Comparison of ENCODE assay signal across 29 mouse cellular contexts in the genomic region with DNA sequence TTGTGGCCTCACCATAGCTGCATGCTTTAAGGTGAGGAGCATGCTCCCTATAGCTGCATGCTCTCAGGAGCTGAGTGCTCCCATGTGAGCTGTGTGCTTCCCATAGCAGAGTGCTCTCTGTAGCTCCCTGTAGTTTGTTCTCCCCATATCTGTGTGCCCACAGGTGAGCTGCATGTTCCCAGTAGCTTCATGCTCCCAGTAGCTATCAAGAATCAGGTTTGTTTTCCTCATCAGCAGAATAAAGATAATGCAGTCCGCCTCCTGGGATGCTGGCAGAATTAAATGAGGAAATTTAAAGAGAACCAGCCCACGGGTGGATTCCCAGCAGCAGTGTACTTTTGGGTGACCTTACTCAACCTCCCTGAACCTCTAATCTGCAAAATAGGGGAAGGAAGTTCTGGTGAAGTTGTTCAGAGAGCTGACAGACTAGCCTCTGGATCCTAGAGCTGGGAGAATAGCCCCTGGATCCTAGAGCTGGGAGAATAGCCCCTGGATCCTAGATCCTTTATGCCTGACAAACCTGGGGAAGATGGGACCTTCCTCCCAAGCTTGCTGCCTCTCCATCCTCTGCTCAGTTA. TPM values are rescaled to one million over a fixed set of nuclear protein-coding genes. Genes with fewer than 3 reads are reported as not detected.
DNase-seq lines count a peak whose midpoint lies in the region; ATAC-seq and TF ChIP-seq lines count a peak whose summit lies in the region.
"Had no signal": no experiment of that assay in that cellular context is flagged by ENCODE, and none has a peak within 500 bp of the region (broad histone marks: within the 10 kb centered on the region; RNA-seq: fewer than 3 reads in every experiment).

No protein-coding gene starts in this region.

- no peaks in the 10 kb centered on the region for H3K27me3 ChIP-seq in liver, adult 2 months (ENCODE audit: control insufficient read depth, insufficient read depth, low read length)
- H3K27me3 ChIP-seq in forebrain, embryonic 15.5 days: no peaks in the 10 kb centered on the region
- H3K27me3 ChIP-seq: embryonic facial prominence, embryonic 13.5 days; forebrain, embryonic 12.5 days; heart, embryonic 12.5 days; heart, embryonic 15.5 days; hindbrain, embryonic 13.5 days had no signal

- WGBS in liver, adult 2 months: 77% methylated on average over 2 of the region's 2 CpGs
- 79% methylated on average over 2 of the region's 2 CpGs for WGBS in forebrain, embryonic 15.5 days

- no peaks in the 10 kb centered on the region; the same call in 1 of the 2 replicates for H3K4me1 ChIP-seq in liver, adult 2 months (ENCODE audit: control insufficient read depth, insufficient read depth, low read length)
- H3K4me1 ChIP-seq in forebrain, embryonic 15.5 days: no peaks in the 10 kb centered on the region
- H3K4me1 ChIP-seq: embryonic facial prominence, embryonic 10.5 days; embryonic facial prominence, embryonic 13.5 days; heart, embryonic 12.5 days; heart, embryonic 15.5 days had no signal

- no peak overlapping the region for H3K27ac ChIP-seq in liver, adult 2 months (replicated peaks; ENCODE audit: insufficient read depth, low read depth, low read length)
- H3K27ac ChIP-seq in forebrain, embryonic 15.5 days (replicated peaks): no peak overlapping the region
- H3K27ac ChIP-seq: embryonic facial prominence, embryonic 10.5 days; embryonic facial prominence, embryonic 13.5 days; forebrain, embryonic 12.5 days; heart, embryonic 15.5 days; hindbrain, embryonic 10.5 days; hindbrain, embryonic 13.5 days had no signal

- H3K4me2 ChIP-seq in forebrain, embryonic 15.5 days (replicated peaks): no peak overlapping the region
- H3K4me2 ChIP-seq: embryonic facial prominence, embryonic 13.5 days; forebrain, embryonic 12.5 days; heart, embryonic 12.5 days; heart, embryonic 15.5 days; hindbrain, embryonic 13.5 days had no signal

- no peak for TF ChIP-seq POLR2A in liver, adult 2 months (IDR thresholded peaks at IDR 0.05; ENCODE audit: extremely low read depth, insufficient read depth, low read length)

- H3K36me3 ChIP-seq in liver, adult 2 months (ENCODE audit: control insufficient read depth, insufficient read depth, low read length): no peaks in the 10 kb centered on the region
- H3K36me3 ChIP-seq in forebrain, embryonic 15.5 days: no peaks in the 10 kb centered on the region
- H3K36me3 ChIP-seq: embryonic facial prominence, embryonic 10.5 days; embryonic facial prominence, embryonic 13.5 days; forebrain, embryonic 12.5 days; heart, embryonic 12.5 days; heart, embryonic 15.5 days; hindbrain, embryonic 10.5 days; hindbrain, embryonic 13.5 days had no signal

- no peak for DNase-seq in frontal cortex, postnatal 10 days (ENCODE audit: low spot score in 2 of 2)
- peak; percentile 20 for DNase-seq in liver, adult 2 months (ENCODE audit: extremely low read depth, low read depth, low spot score)
- no peak for DNase-seq in liver
- DNase-seq in c-Kit-positive CD71-positive TER-119-positive erythroid progenitor cells, embryonic 14.5 days (ENCODE audit: low spot score): no peak
- DNase-seq: adrenal gland, adult 8-10 months; adrenal gland, postnatal 25 days; cerebellum, adult 11 months; cerebellum, adult 2 months; cerebellum, adult 9-11 months; cerebellum, postnatal 25 days; embryo, embryonic 11 days; gastrocnemius, postnatal 25 days; heart, postnatal 10 days; heart, postnatal 36 days had no signal

- H3K9ac ChIP-seq in liver, adult 2 months (ENCODE audit: low read depth, low read length): no peak overlapping the region
- no peak overlapping the region for H3K9ac ChIP-seq in forebrain, embryonic 15.5 days (replicated peaks)
- H3K9ac ChIP-seq: embryonic facial prominence, embryonic 13.5 days; forebrain, embryonic 12.5 days; heart, embryonic 12.5 days; heart, embryonic 15.5 days; hindbrain, embryonic 13.5 days had no signal

- TF ChIP-seq CTCF in liver, adult 2 months (IDR thresholded peaks at IDR 0.05; ENCODE audit: low read depth, low read length): no peak

- no peak overlapping the region for H3K4me3 ChIP-seq in liver, adult 2 months (ENCODE audit: insufficient read depth, low read depth, low read length)
- H3K4me3 ChIP-seq in forebrain, embryonic 15.5 days: no peak overlapping the region
- H3K4me3 ChIP-seq: embryonic facial prominence, embryonic 10.5 days; embryonic facial prominence, embryonic 13.5 days; erythroblast, embryonic 14.5 days; forebrain, embryonic 12.5 days; heart, embryonic 12.5 days; heart, embryonic 15.5 days; hindbrain, embryonic 10.5 days; hindbrain, embryonic 13.5 days had no signal

- no peaks in the 10 kb centered on the region for H3K79me2 ChIP-seq in liver, adult 2 months (ENCODE audit: control insufficient read depth, insufficient read depth, low read length)

- ATAC-seq in frontal cortex, adult (ENCODE audit: low TSS enrichment): peak; percentile 61
- ATAC-seq in granulocyte monocyte progenitor cell, adult 5-6 weeks (replicated peaks; ENCODE audit: poor library complexity, severe bottlenecking): peak; percentile 43; the same call in 1 of the 2 replicates
- 0 out of 2 replicates have a peak, but pooled peaks have one; percentile 27 for ATAC-seq in monocyte, adult 5-6 weeks (replicated peaks; ENCODE audit: insufficient number of reproducible peaks, low FRiP score, low TSS enrichment, poor library complexity, severe bottlenecking)
- ATAC-seq in forebrain, embryonic 15.5 days (replicated peaks): no peak
- ATAC-seq: activated CD4-positive, CD25-positive, alpha-beta regulatory T cell, adult 4 months; forebrain, embryonic 16.5 days; hindbrain, embryonic 16.5 days had no signal

- no peaks in the 10 kb centered on the region for H3K9me3 ChIP-seq in forebrain, embryonic 15.5 days
- H3K9me3 ChIP-seq: embryonic facial prominence, embryonic 10.5 days; embryonic facial prominence, embryonic 13.5 days; forebrain, embryonic 12.5 days; heart, embryonic 12.5 days; heart, embryonic 15.5 days; hindbrain, embryonic 10.5 days; hindbrain, embryonic 13.5 days had no signal

RNA-seq across cellular contexts. Expression of a gene that starts 43.2 kb away (rescaled TPM):
- 2.8 and 8.3 TPM in 2 replicates for total RNA-seq in liver, adult 2 months (2014; rRNA removed)
- 2.0 and 2.2 TPM in 2 replicates for polyA plus RNA-seq in liver, adult 2 months (2012; rRNA removed)
- total RNA-seq in granulocyte monocyte progenitor cell, adult 5-6 weeks (2014; fragmentation: Nextera tagmentation): 200 and 228 TPM in 2 replicates
- total RNA-seq in granulocyte monocyte progenitor cell, adult 5-6 weeks (2017): 271 and 288 TPM in 2 replicates
- total RNA-seq in monocyte, adult 5-6 weeks (2017): 28.1 to 55.4 TPM (median 30.7 TPM) in 3 replicates
- 69.7 and 79.8 TPM in 2 replicates for polyA plus RNA-seq in forebrain, embryonic 15.5 days (2015; fragmentation: Nextera tagmentation; extraction: Ambion mirVana)

RNA-seq across cellular contexts. Expression of a gene that starts 59.2 kb away (rescaled TPM):
- total RNA-seq in liver, adult 2 months (2014; rRNA removed): 16.0 and 33.4 TPM in 2 replicates
- polyA plus RNA-seq in liver, adult 2 months (2012; rRNA removed): 12.4 and 19.2 TPM in 2 replicates
- total RNA-seq in granulocyte monocyte progenitor cell, adult 5-6 weeks (2014; fragmentation: Nextera tagmentation): 2.5 and 7.4 TPM in 2 replicates
- total RNA-seq in granulocyte monocyte progenitor cell, adult 5-6 weeks (2017): 1.4 and 2.2 TPM in 2 replicates
- 50.8 to 61.9 TPM (median 55.9 TPM) in 3 replicates for total RNA-seq in monocyte, adult 5-6 weeks (2017)
- polyA plus RNA-seq in forebrain, embryonic 15.5 days (2015; fragmentation: Nextera tagmentation; extraction: Ambion mirVana): 8.4 and 9.1 TPM in 2 replicates
